Mouse (Mus musculus) ES-E14 (cell line): Measurements from ENCODE around the gene Casp7.

ENCODE experiments used
- CHD2 ChIP-seq: IDR thresholded peaks from 2 replicates; pipeline ENCODE4 v1.6.1; 2014; ENCODE audit warnings: mild to moderate bottlenecking, low read depth, low read length, inconsistent platforms
- ZNF384 ChIP-seq: IDR thresholded peaks from 2 replicates; pipeline ENCODE4 v1.6.1; 2012; ENCODE audit warnings: low read depth, low read length, inconsistent platforms

DNA sequence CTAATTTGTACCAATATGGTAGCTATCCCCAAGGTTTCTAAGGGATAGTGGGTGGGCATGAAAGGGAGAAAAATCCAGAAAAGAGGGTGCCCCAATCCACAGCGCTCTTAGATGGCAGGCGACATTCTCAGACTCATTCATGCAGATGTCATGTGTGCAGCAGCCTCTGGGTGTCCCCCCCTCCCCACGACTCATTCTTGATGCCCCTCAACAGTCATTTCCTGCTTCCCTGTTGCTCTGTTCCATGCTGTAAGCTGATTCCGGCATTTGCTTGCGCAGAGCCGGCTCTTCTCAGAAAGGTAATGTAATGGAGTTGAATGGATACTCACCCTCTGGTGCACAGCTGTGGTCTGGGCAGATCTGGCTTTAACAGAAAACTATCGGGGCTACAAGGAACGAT lies 33.4 kb downstream of the Casp7 start:
- TF ChIP-seq CHD2 = no peak
- TF ChIP-seq ZNF384 = no peak
